Mouse (Mus musculus): ENCODE results near the gene Synpo2. TPM values are rescaled to one million over a fixed set of nuclear protein-coding genes. Genes with fewer than 3 reads are reported as not detected.

Gene Synpo2
- total RNA-seq, 2 experiments from 2014 or later: 2.4 to 3.2 TPM

DNA sequence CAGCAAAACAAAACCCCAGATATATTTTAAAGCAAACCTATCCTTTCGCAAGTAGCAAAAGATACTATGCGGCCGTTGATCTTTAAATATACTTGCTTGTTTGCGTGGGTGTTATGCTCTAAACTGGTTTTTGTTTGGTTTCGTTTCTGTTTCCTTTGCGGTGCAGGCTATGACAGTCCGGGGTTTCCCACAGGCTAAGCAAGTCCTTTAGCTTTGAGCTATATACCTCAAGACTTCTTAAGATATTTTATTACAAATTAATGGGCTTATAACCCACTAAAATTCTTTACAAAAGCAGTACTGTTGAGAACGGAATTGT, 61.6 kb downstream of the Synpo2 start:
- no peak for DNase-seq (ENCODE audit: low spot score in 2 of 2)
- intact Hi-C loops (cut with DNase I): no loop called here

DNA sequence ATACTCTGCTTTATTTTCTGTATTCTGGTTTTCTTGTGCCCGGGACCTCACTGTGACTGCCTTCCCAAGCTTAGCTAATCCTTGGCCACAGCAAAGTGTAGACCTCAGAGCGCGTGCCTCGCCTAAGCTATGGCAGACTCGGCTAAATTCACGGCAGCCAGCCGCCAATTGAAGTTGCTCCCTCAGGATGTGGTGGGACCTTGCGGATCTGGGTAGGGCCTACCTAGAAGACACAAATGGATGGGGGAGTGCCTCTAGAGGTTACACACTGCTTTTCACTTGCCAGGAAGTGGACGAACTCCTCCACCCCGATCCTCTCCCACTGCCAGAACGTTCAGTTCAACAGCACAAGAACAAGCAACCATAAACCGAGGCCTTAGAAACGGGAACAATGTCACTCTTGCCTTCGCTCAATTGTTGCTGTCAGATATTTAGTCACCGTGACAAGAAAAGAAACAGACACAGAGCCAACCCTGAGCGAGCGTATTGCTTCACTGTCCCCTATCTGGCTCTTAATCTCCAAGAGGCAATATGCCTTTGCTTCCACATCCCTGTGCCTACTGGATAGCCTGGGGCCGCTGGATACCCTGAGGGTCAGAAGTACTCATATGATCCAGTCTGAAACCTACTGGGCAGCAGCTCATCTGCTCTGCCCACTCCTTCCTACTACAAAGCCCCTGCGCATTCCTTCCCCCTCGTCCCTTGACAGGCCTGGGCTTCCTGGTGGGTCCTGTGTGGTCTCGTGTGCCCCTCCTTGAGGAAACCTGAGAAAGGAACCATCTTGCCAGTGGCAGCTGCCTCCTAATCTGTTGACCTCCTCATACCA, 62.2 kb downstream of the Synpo2 start:
- DNase-seq (ENCODE audit: low spot score in 2 of 2): no peak
- intact Hi-C loops (cut with DNase I): no loop called here

DNA sequence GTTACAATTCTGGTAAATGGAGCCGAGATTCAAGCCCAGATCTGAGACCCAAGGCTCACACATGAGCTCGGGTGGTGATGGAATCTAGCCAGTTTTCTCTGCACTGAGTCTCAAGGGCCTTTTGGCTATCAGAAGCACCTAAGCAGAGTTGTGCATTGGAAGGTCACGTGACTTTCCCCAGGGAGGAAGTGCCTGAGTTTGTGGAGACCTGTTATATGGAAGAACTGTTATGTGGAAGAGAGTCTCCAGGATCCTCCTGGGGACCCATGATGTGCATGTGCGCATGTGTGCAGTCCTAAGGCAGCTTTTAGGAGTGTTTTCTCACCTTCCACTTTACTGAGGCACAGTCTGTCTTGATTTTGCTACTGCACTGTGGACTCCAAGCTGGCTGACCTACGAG, 63.8 kb downstream of the Synpo2 start:
- intact Hi-C loops (cut with DNase I): no loop called here
- no peak for DNase-seq (ENCODE audit: low spot score in 2 of 2)

DNA sequence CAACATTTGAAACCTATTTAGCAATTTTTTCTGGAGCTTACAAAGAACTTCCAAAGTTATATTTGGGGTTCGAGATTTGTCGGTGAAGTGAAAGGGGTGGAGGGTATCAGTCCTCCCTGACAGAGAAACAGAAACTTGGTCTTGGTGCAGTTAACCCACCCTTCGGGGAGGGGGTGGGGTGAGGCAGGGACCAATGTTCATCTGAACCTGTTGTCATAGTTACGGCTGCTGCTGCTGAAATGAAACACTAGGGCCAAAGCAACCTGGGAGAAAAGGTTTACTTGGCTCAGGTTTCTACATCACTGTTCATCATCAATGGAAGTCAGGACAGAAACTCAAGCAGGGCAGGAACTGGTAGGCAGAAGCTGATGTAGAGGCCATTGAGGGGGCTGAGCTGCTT, 66.6 kb downstream of the Synpo2 start:
- intact Hi-C loops (cut with DNase I): loop anchor here (2.0 to 10.0 kb wide), 3 partner anchors 65 to 185 kb away; no protein-coding TSS in a partner anchor
- DNase-seq (ENCODE audit: low spot score in 2 of 2): no peak

DNA sequence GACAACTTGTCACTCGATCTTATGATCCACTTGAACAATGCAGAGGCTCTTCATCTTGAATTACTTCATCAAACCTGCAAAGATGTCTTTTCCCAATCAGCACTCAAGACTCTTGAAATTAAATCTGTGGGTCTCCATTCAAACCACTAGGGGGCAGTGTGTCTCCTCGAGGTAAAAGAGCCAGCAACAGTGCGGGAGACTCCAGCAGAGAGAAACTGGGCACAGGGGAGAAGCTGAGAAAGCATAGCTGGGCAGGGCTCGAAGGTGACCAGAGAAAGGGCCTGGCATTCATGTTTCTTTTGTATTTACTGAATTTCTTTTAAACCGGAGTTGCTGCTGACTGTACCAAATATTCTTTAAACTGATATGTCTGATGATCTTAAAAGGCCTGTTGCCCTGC, 67.1 kb downstream of the Synpo2 start:
- DNase-seq (ENCODE audit: low spot score in 2 of 2): peak; percentile 68 to 78
- intact Hi-C loops (cut with DNase I): loop anchor here (2.0 to 10.0 kb wide), 3 partner anchors 66 to 186 kb away; no protein-coding TSS in a partner anchor

DNA sequence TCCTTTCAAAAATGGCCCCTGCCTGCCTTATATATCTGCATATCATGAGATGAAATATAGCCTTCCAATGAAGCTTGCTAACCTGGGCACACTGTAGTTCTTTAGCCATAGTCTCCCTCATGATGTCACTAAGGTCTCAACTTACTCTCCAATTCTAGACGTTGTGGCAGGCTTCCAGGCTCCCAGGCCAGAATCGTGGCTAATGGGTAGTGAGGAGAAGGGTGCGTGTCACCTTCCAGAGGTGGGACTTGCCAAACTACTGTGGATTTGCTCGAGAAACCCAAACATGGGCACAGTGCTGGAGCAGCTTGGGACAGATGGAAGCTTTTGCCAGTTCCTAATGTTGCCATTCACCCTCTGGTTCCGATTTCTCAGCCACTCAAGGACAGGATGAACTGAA, 69.5 kb downstream of the Synpo2 start:
- no peak for DNase-seq (ENCODE audit: low spot score in 2 of 2)
- intact Hi-C loops (cut with DNase I): loop anchor here (10.0 kb wide), 1 partner anchor 188 kb away; no protein-coding TSS in a partner anchor

DNA sequence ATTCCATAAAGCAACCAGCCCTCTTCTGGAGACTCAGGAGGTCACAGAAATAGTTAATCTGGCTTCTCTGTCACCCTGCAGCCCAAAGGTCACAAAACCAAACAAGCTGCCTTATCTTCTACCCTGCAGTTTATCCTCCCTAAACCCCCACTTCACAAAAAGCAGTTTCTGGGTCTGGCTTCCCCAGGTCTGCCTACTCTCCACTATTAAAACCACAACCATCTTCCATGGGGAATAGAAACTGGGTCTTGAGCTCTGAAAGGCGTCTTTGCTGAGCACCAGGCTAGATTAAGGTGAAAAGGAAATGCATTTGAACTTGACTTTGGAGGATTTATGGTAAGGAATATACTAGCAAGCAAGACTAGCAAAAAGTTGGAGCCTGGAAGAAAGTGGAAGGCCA, 71.8 kb downstream of the Synpo2 start:
- DNase-seq (ENCODE audit: low spot score in 2 of 2): no peak
- intact Hi-C loops (cut with DNase I): loop anchor here (5.0 to 10.0 kb wide), 2 partner anchors 191 to 307 kb away; no protein-coding TSS in a partner anchor

DNA sequence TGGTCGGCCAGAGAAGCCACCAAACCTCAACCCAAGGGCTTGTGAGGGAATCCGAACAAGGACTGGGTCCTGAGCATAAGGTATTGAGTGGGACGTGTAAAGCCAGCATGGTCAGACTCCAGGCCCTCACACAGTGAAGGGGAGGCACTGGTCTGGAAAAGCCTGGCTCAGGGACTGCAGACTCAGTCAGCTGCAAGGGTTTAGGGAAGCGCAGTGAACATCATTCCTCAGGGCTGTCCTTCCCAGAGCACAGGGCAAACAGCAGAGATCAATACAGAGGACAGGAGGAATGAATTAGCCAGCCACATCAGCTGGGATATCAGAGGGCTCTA, 72.8 kb downstream of the Synpo2 start:
- intact Hi-C loops (cut with DNase I): loop anchor here (5.0 to 10.0 kb wide), 2 partner anchors 192 to 306 kb away; no protein-coding TSS in a partner anchor
- no peak for DNase-seq (ENCODE audit: low spot score in 2 of 2)

DNA sequence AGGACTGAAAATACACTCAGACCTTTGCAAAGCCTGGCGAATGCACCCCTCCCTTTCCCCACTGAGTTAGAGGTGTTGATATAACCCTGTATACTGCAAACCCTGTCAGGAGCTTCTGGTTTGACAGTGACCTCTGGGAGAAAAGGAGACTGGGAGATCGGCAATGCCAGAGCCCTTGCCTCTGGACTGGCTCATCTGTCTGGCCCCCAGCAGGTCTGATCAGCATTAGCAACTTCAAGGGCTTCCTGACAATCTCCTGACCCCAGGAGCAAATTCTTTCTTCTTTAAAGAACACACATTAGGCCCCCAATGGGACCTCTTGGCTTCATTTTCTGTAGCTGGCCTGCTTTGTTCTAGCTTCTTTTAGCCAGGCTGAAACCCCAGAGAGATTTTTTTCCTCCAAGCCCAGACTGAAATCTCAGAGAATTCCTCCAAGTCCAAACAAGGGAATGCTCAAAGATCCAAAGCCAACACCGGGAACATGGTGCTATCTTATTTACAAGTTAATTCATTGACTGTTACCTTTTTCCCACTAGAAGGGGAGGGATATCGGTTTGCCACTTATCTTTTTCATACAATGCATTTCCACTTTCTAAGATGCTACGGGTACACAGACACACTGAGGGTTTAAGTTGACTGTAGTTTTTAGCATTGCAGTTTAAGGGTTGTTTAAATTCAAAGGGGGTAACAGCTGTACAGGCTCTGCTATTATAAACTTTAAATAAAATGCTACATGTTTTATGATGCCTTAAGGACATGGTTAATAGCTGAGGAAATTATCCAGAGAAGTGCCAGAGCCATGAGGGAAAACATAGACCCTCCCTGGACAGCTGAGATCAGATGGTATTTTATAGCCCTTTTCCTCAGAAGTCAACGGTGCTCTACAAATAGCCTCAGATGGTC, 73.4 kb downstream of the Synpo2 start:
- intact Hi-C loops (cut with DNase I): loop anchor here (5.0 to 10.0 kb wide), 2 partner anchors 192 to 305 kb away; no protein-coding TSS in a partner anchor
- no peak for DNase-seq (ENCODE audit: low spot score in 2 of 2)

DNA sequence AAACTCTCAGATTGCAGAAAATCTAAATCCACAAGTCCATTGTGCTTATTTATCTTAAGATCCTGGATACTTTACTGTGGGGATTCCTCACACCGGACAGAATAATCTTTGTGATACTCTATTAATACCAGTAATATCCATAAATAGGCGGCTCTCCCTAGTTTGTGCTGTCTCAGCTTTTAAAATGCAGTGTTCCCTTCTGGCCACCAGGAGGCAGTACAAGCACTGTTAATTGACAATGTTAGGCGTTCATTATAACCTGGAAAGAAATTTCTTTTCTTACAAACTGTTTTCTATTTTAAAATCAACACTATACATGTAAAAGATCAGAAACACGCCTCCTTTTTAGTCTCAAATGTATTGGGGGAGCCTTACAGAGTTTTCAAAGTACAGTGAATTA, 75.2 kb downstream of the Synpo2 start:
- DNase-seq (ENCODE audit: low spot score in 2 of 2): peak; percentile 15 to 19
- intact Hi-C loops (cut with DNase I): loop anchor here (5.0 to 10.0 kb wide), 2 partner anchors 194 to 303 kb away; no protein-coding TSS in a partner anchor

DNA sequence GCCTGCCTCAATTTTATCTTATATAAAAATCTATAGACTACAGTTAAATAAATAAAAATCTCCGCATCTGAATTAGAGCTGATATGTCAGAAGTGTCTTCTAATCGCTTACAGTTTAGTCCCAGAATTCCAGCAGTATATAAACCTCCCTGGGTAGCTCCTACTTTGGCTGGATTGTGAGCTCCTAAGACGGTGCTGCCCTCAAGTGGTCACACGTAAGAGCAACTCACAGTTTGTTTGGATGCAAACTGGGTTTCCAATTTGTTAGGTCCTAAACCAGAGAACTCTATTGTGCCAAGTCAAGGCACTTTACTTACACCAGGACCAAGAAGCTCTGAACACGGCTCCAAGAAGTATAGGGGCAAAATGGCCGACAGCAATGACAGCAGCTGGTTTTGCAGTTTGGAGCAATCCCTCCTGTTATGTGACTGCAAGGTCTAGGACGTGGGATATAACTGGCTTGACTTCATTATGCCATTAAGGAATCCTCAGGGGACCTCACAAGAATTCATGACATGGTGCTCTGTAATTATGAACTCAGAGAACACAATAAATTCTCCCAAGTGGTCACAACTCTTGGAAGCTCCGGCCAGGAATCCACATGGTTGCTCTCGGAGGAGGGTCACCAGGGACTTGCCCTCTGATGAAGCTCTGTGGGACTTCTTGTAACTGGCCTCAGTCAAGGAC, 76.7 kb downstream of the Synpo2 start:
- DNase-seq (ENCODE audit: low spot score in 2 of 2): peak; percentile 62 to 70
- intact Hi-C loops (cut with DNase I): loop anchor here (5.0 kb wide), 2 partner anchors 57 to 217 kb away; no protein-coding TSS in a partner anchor

DNA sequence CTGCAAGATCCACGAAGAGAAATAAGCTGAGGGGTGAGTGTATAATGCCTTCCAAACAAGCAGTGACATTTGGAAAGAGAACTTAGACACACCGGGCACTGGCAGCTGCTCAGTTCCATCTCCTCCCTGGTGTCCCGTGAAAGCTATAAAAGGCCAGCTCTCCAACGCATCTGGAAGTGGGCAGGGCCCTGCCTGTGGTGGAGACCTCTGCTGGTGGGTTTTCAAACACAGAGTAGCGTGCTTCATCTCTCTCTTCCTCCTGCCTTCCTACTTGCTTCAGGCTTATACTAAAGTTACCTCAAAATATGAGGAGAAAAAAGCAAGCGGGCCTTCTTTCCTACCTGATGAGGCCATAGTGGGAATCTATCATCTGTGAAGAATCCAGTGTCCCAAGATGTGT, 77.4 kb downstream of the Synpo2 start:
- intact Hi-C loops (cut with DNase I): loop anchor here (5.0 kb wide), 2 partner anchors 56 to 216 kb away; no protein-coding TSS in a partner anchor
- no peak for DNase-seq (ENCODE audit: low spot score in 2 of 2)

DNA sequence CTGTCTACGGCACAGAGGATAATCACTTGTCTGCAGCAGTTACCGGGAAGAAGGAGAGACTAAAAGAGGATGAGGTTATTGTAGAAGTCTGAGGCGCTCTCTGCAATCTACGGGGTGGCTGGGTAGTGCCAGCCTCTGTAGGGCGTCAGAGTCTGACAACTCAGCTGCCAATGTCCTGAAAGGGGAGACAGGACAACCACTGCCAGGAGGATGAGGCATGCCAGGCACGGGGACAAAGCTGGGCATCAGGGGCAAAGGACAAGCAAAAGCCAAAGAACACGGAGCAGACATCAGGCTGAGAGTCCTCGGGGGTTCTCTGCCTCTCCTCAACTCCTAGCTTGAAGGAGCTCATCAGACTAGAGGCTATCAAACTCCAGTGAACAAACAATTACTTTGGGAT, 82.6 kb downstream of the Synpo2 start:
- intact Hi-C loops (cut with DNase I): no loop called here

DNA sequence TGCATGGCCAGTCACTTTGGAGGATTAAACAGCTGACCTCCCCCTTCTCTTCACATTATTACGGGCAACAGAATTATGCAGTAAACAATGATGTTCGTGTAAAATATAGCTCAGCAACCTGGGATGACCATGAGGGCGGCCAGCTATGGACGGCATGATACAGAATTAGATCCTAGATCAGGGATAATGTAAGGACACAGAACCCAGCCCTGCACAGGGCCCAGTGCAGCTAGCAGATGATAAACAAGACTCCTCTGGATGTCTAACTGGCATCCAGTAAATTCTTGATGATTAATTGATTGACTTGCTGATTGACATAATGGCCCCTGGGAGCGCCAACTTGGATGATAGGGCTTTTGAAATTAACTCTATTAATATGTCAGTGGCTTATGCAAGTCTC, 83.0 kb downstream of the Synpo2 start:
- intact Hi-C loops (cut with DNase I): no loop called here
- no peak for DNase-seq (ENCODE audit: low spot score in 2 of 2)

More for the DNA sequence above, 82.6 kb downstream of the Synpo2 start:
- DNase-seq (ENCODE audit: low spot score in 2 of 2): no peak

DNA sequence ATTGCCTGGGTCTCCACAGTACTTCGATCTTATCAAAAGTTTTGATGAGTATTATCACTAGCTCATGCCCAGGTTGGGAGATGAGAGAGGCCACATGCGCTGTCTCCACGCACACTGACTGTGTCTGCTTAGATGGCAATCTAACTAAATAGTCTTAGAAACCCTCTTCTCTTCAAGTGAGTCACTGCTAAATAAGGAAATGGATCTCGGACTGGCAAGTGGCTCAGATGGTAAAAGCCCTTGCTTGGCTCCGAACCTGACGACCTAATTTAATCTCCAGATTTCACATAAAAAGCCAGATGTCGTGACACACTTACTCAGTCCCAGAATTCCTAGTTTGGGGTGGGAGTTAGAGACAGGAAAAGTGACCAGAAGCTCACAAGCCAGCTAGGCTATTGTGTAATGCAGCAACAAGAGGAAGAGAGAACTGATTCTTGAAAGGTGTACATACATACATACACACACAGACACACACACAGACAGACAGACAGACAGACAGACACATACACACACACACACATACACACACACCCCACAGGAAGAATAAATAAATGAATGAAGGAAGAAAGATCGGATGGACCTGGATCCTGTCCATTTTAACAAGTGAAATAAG, 85.3 kb downstream of the Synpo2 start:
- intact Hi-C loops (cut with DNase I): no loop called here
- DNase-seq (ENCODE audit: low spot score in 2 of 2): peak in 1 of 2 experiments; percentile 67

DNA sequence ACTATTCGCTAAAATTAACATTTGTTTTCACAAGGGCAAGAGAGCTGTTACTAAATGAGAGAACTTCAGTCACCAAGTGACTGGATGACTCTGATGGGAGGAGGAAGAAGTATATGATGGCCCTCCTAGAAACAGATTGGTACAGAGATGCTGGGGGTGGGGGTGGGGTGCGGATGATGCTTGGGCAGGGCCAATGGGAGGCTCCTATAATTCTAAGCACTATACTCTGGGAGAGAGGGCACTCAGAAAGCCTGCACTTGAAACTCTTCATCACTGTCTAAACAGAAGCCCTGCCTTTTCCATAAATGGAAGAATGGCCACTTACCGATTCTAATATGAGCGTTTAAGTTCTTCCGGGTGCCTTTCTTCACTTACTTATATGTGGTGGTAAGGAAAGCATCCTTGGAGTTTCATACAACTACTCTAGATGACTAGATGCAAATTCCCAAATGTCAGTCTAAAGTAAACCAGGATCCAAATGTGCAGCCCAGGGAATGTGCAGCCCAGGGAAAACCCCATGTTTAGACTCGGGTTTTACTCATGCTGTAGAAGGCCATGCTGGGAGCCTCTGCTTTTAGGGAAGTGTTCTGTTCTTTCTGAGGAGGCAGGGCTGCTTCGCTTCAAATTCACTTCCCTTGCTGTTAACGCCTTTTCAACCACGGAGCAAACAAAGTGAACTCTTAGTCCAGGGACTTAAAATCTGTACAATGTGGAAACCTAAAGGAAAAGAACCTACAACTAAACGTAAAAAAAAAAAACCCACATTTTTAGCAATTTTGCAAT, 86.4 kb downstream of the Synpo2 start:
- DNase-seq (ENCODE audit: low spot score in 2 of 2): peak in 1 of 2 experiments; percentile 38
- intact Hi-C loops (cut with DNase I): no loop called here

DNA sequence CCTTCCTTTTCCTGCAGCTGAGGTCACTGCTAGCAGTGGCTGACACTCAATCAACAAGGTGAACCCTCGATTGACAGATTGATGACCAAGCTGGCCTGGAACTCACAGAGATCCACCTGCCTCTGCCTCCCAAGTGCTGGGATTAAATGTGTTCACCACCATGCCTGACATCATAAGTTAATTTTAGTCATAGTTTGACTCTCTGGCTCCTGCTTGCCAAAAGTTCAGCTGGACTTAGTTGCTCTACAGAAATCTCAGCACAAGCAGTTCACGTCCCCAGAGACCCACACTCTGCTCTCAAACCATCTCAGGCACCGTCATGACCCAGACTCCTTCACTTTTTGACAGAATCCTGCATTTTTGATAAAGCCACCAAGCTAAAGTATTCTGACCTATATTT, 87.3 kb downstream of the Synpo2 start:
- intact Hi-C loops (cut with DNase I): no loop called here
- DNase-seq (ENCODE audit: low spot score in 2 of 2): no peak

DNA sequence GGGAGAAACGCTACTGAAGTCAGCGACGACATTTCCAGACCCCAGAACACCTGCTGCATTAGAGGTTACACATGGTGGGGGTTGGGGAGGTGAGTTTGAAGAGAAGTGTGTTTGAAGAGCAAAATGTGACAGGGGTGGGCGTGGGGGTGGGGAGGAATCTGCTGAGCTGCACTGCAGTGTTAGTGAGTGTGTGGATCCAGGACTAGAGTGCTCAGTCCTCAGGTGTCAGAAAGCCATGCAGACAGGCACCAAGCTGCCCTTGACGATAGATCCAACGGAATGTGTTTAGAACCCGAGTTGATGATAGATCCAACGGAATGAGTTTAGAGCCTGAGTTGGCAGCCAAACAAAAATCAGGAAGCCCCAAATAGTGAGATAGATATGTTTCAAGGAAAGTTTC, 89.4 kb downstream of the Synpo2 start:
- intact Hi-C loops (cut with DNase I): no loop called here
- no peak for DNase-seq (ENCODE audit: low spot score in 2 of 2)

DNA sequence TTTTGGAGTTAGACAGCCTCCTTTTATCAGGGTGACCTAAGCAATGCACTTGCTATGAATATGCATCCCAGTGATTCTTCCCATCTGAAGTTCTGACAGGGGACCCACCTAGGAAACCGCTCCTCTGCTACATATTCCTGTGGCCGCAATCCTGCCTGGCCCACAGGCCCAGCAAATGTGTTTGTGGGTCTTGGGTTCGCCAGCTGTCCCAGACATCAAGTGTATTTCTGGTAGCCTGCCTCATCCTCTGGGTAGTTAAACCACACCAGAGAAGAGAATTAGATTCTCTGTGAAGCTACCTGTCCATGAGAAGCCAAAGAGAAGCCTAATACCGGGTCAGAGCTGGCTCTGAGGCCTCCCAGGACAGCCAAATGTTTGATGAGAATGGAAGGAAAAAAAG, 90.0 kb downstream of the Synpo2 start:
- intact Hi-C loops (cut with DNase I): no loop called here
- DNase-seq (ENCODE audit: low spot score in 2 of 2): no peak

Data from left cerebral cortex, postnatal 25 days (tissue).